Mouse (Mus musculus) E14TG2a.4 (cell line): Measurements from ENCODE around the gene Capn5.

Source experiments
- CTCF ChIP-seq: conservative IDR thresholded peaks from 2 replicates; pipeline ENCODE4 v1.5.1; 2014; ENCODE audit warnings: low read length
- NANOG ChIP-seq: IDR thresholded peaks from 2 replicates; pipeline ENCODE4 v1.6.1; 2014; ENCODE audit warnings: borderline replicate concordance, low read length, mixed read lengths
- POU5F1 ChIP-seq: IDR thresholded peaks from 2 replicates; pipeline ENCODE4 v1.6.1; 2014; ENCODE audit warnings: low read length, borderline replicate concordance

GRCm38 (mm10) chr7:98200396-98200795 lies 22.3 kb upstream of the Capn5 start:
- no peak for TF ChIP-seq CTCF
- no peak for TF ChIP-seq NANOG
- no peak for TF ChIP-seq POU5F1
